Mouse (Mus musculus) gastrocnemius, postnatal 14 days (tissue): Measurements from ENCODE around the gene Rnf166. TPM values are rescaled to one million over a fixed set of nuclear protein-coding genes. Genes with fewer than 3 reads are reported as not detected.

Source experiments
- DNase-seq: peaks from one replicate; pipeline ENCODE4 v3.0.0; 2021; ENCODE audit warnings: mixed read lengths
- intact Hi-C: fragments of 180-260 bp; cut with DNase I; formaldehyde crosslinking; loops from one replicate; pipeline ENCODE4 v1.15.1; 2025; ENCODE audit warnings: low total_unique reads
- total RNA-seq, 2 experiments: library from RNA; stranded (reverse); gene quantifications; 2 replicates each; pipeline ENCODE4 v1.2.3; 2021

Rnf166 gene
- total RNA-seq, 2 experiments from 2014 or later = 23.9 to 28.7 TPM

DNA sequence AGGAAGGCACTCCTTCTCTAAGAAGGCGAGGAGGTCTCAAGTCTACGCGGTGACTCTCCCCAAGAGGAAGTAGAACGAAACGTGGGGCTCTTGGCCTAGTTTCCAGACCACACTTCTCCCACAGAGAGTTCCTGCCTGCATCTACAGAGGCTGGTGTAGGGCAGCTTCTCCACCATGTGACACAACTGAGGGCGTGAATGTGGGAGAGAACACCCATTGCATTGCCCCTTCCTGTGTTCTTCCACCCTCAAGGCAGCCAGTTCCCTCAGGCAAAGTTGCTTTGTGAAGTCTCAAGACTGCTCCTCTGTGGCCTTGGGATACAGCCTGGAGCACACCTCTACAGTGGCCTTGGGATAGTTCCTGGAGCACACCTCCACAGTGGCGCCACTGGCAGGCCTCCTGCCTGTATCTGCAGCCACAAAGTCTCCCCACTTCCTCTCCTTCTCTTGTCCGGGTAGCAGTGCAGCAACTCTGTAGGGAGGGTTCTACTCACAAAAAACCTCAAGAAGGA is 1.9 kb downstream of the Rnf166 start:
- intact Hi-C loops = no loop called here
- no peak for DNase-seq

DNA sequence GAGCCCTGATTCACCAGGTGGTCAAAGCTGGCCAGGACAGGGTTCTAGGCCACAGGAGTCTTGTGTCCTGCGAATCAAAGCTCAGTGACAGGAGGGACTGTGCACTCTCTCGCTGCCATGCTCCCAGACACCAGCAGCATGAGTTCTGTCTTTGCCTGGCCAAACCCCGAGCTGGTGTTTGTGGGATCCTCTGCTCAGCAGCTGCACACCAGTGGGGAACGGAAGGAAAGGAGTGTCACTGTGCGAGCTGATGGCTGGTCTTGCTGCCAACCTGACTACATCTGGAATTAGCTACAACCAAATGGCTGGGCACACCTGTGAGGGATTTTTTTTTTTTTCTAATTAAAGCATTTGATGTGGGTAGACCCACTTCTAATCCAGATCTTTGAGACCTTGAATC is 5.2 kb downstream of the Rnf166 start:
- no peak for DNase-seq
- intact Hi-C loops = no loop called here

DNA sequence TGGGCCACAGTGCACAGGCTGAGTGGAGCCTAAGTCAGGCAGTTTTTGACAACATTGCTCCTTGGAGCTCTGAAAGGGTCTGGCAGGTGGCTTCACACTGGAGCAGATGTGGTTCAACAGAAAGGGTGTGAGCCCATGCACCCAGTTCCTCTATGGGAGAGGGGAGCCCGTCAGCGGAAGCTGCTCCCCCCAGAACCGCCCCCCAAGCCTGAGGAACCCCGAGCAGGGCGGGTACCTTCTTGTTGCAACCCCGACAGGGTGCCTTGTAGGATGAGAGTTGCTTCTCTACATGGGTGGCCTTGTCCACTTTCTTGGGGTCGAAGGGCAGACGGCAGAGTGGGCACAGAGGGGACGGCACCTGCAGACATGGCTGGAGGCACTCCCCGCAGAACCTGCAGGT is 5.9 kb downstream of the Rnf166 start:
- intact Hi-C loops = no loop called here
- no peak for DNase-seq

DNA sequence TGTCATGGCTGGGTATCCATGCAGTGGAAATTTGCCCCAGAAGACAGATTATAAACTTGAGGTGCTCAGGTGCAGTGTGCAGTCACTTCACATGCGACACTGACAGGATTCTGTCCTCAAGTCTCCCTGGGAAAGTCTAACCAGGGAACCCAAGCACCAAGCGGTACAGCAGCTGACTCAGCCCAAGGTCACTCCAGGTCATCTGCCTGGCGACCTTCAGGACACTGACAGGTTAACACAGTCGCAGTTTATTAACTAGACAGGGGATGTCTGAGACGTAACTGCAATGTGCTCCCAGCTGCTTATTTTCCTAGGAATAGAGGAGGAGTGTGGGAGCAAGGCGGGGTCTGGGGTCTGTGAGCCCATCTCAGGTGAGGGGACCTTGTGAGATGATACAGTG is 6.5 kb downstream of the Rnf166 start:
- intact Hi-C loops = no loop called here
- DNase-seq = no peak

DNA sequence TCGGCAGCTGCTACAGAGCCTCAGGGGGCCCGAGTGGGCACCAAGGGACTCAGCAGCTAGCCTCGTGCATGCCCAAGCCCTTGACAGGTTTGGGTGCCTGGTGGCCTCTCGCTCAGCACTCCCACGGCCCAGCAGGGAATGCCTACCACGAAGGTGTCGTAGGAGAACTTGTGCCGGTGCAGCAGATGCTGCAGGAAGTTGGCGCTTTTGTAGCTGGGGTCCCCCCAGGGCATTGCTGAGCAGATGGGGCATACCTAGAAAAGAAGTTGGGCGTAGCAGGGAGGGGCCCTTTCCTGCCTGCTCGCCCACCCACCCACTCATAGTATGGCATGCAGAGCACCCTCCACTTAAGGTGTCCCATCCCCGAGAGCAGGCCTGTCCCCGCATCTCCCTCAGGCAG is 8.0 kb downstream of the Rnf166 start:
- intact Hi-C loops = no loop called here
- DNase-seq = no peak

DNA sequence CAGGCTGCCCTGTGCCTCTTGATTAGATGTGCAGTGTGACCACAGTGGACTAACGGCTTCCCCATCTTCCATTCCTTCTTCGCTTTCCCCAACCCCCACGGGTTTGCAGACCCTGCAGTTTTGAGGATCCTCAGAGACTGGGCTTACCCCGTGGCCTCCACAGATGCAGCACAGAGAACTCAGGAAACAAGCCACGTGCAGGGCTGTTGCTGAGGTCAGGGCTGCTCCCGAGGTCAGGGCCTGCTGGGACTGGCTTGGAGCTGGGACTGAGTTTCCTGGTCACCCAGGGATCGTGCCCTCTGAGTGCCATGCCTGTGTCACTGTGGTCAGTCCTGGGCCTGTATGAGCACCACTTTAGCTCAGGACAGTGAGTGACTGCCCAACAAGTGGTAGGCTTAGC is 10.9 kb downstream of the Rnf166 start:
- no peak for DNase-seq
- intact Hi-C loops = no loop called here

DNA sequence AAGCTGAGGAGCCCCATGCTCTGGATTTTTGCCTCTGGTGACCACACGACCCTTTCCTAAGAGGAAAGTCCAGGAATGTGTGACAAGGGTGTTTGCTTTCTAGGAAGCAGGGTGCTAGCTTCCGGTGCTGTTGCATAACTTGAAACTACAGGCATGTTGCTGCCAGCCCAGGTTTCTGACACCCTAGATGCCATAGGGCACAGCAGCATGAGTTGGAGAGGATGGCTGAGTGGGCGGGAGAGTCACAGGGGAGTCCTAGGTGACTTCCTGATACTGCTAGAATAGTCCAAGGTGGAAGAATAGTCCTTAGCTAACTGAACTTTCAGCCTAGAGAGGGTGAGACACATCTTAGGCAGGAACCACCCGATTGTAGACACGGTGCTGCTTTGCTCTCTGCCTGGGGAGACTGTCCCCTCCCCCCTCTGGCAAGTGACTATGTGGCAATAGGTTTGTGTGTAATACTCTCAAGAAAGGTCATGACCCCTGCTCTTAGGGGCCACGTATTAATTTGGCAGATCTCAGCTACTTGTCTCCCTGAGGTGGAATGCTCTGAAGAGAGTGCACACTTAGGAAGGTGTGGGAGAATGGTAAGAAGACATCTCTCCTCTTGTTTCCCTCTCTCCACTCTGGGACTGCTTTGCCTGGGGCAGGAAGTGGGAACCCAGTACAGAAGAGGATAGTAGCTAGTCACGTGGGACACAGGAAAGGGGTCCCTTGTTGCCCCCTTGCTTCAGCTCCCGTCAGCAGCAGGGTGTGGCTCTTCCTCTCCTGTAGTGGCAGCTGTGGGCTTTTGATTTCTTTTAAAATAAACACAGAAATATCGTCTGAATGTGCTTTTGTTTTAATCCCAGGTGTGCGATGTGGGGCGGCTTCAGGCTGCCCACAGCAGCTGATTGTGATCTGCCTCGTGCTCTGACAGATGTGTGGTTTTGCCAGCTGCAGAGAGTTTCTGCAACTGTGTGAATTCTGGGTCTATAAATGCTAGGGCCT is 11.9 kb downstream of the Rnf166 start:
- no peak for DNase-seq
- intact Hi-C loops = no loop called here

DNA sequence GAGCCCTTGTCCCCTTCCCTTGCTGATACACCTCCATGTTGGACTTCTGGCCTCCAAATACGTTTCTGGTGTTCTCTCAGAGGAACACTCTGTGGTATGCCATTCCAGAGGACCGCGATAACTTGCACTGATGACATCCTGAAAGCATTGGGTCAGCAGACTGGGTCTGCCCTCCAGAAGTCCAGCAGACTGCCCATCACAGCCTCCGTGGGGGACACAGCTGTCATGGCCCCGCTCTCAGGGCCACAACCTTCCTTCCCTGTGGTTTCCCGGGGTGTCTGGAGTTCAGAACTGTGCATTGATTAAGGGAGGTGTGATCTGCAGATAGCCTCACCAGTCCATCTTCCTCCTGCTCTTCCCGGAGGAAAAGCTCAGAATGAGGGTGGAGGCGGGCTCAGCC is 13.4 kb downstream of the Rnf166 start:
- DNase-seq = no peak
- intact Hi-C loops = no loop called here

DNA sequence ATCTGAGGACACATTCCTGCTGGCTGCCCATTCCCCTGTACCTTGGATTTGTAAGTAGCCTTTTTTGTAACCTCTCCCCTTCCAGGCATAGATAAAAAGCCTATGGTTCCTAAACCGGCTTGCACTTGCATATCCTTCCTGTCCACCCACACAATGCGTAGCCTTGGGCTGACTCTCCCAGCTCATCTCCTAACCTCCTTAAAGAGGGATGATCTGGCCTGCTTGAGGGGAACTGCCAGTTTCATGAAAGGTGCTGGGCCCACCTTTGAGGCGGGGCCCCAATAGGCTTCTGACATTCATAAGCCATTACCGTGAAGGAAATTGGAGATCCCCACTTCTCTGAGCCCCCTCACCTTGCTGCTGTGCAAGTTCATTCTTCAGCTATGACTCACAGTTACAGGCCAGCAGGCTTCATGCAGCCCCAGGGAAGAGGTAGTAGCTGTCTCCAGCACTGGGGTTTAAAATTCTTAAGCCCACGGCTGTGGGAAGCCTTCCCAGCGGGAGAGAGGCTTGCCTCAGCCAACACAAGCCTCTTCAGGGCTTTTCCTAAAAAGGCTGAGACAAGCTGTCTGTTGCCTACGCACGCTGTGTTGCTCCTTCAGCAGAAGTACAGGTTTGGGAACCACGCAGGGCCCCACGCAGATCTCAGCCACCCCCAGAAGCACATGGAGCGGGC is 14.3 kb downstream of the Rnf166 start:
- intact Hi-C loops = no loop called here
- no peak for DNase-seq

DNA sequence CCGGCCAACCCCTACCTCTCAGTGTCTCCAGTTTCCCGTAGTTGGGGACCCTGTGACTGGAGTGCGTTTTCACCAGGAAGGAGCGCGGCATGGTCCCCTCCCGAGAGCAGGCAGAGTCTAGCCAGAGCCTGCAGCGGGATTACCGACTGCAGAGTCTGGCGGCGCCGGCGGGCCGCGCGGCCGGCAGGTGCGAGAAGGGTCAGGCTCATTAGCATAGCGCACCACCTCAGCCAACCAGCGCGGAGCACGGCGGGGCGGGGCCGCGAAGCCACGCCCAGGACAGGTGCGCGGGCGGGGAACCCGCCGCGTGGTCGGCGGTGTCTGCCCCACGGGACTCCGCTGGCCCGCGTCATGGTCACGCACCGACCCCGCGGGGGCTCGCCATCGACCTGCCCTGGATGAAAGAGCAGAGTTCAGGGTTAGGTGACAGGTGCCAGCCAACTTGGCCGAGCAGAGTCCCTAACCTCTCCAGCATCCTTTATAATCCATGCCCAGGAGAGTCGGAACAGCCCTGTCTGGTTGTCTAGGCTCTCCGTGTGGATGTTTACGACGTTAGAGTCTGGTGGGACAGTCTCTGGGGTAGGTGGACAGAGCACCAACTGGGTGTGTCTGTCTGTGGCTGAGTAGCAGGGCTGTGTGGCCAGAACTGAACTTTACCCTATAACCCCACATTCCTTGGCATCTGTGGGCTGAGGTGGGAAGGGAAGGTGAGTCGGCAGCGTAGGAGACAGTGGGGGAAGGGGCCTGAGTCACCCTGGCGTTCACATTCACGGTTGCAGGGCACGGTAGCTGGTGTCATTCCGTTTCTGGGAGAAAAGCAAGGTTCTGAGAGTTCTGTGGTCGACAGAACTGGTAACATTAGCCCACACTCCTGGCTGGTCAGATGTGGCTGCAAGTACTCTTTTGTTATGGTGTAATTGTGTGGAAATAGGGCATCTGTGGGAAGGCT is 15.1 kb downstream of the Rnf166 start, which contains the start of gene Snai3:
Gene Snai3 (minus strand): TSS at position 210 of the 949 bp plus-strand sequence.
- DNase-seq = peak; percentile 67
- intact Hi-C loops = no loop called here

DNA sequence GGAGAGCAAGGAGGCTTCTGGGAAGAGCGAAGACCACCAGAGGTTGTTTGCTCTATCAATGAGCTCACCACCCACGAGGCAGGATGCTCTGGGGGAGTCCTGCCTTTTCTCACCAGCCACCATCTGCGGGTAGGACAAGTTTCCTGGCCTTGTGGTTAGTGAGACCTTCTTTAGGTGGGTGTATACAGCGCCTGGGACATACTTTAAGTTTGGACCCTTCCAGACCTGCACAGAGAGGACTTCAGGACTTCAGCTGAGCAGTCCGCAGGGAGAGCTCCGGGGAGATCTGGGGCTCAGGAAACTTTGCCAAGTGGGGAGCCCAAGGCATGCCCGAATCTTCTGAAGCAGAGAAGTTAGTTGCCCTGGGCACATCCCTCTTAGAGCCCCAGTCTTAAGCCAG is 15.9 kb downstream of the Rnf166 start:
- intact Hi-C loops = no loop called here
- no peak for DNase-seq

DNA sequence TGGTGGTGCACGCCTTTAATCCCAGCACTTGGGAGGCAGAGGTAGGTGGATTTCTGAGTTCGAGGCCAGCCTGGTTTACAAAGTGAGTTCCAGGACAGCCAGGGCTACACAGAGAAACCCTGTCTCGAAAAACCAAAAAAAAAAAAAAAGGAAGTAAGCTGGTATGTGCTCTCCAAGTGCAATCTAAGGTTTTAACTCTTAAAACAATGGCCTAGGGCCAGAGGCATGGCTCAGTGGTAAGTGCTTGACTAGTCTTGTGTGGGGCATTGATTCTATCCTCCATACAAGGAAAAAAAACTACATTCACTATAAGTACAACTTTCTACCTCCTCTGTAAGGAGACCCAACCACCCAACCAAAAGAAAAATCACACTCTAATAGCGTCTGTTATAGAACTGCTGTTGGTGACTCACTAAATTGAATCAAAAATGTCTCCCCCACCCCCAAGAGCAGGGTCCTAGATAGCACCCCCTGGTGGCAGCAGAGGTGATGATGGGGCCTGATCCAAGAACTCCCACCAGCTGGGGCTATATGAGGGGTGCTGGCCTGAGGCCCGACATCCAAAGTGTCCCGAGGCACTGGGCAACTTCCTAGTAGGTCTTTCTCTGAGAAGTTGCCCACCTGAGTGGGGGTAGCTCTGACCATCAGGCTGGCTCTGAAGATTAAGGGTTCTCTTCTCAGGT is 16.5 kb downstream of the Rnf166 start:
- no peak for DNase-seq
- intact Hi-C loops = no loop called here

DNA sequence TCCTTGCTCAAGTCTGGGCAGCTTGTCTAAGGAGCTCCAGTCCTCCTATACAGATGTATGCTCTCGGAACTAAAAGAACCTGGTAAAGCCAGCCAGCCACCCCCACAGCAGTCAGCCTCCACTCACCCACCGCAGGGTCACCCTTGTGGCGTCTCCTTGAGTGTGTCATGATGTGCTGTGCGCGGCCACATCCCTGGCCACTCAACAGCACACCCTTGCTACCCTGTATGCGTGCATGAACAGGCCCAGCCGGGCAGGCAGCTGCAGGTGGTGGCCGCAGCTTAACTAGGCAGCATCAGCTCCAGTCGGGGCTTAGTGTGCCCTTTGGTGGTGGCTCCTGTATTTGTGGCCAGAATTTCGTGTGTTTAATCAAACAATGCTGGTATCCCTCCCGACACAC is 18.7 kb downstream of the Rnf166 start:
- no peak for DNase-seq
- intact Hi-C loops = no loop called here

DNA sequence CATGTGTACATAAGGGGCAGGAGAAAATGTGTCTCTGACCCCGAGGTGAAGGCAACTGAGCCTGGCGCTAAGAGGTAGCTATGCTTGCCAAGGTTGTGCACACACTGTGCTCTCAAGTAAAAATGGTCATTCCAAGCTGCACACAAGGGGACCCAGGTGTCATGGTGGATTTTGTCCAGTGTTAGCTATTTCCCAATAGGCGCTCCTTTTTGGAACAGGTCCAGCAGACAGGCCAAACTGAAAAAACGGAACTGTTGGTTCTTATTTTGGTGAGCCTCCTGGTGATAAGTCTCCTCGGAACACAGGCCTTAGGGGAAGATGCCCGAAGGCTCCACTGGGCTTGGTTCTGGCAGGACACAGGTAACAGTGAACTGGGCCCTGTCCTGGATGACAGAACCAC is 21.5 kb downstream of the Rnf166 start:
- DNase-seq = no peak
- intact Hi-C loops = no loop called here

DNA sequence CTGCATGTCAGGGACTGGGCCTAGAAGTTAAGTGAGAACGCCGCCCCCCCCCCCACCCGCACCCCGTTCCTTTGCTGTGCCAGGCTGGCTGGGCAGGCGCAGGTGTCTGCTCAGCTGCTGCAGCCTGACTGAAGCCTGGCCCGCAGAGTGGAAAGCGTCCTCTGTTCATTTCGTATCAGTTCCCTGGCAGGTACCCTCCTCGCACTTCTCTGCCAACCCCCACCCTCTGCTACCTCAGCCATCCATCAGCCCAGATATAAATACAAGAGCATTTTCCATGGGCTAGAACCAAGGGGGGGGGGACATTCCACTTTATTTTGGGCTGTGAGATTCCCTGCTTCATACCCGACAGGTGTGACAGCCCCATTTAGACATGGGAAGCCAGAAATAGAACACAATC is 23.7 kb downstream of the Rnf166 start:
- intact Hi-C loops = no loop called here
- DNase-seq = peak; percentile 18

DNA sequence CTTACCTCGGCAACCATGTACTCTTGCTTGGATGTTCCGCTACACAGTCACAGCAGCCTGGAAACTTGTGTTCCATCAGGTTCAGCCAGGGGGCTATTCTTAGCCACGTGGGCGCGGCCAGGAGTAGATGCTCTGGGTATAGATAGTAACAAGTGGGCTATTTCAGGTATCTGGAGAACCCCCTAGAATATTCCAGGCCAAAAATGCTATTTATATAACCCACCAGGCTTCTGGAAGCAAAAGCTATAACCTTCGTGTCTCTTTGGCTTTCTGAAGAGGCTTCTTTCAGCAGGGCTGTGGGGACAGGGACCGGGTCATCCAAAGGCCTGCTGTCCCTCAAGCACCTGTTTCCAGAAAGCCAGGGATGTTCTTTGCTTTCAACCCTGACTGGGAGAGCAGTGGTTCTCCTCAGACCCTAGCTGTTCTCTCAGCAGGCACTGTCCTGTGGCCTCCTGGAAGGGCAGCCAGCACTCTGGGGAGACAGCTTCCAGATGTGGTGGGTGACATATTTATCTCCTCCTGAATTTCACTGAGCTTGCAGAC is 24.6 kb downstream of the Rnf166 start:
- intact Hi-C loops = no loop called here
- peak; percentile 23 for DNase-seq

DNA sequence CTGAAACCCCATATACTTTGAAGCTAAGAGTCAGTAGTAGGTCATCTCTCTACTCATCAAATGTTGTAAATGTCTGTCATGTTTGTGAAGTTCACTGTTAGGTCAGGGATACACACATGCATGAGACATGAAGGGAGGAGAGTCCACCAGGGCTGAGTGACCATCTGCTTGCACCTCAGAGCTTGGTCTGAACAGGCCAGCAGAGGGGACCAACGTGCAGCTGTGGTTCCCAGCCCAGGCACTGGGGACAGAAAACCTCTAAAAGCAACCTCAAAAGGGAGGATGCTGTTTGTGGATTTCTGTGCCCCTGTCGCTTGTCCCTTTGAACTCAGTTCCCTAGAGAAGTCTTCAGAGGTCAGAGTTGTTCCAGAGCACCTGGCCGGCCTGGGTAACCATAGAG is 30.7 kb downstream of the Rnf166 start:
- intact Hi-C loops = no loop called here
- DNase-seq = no peak

DNA sequence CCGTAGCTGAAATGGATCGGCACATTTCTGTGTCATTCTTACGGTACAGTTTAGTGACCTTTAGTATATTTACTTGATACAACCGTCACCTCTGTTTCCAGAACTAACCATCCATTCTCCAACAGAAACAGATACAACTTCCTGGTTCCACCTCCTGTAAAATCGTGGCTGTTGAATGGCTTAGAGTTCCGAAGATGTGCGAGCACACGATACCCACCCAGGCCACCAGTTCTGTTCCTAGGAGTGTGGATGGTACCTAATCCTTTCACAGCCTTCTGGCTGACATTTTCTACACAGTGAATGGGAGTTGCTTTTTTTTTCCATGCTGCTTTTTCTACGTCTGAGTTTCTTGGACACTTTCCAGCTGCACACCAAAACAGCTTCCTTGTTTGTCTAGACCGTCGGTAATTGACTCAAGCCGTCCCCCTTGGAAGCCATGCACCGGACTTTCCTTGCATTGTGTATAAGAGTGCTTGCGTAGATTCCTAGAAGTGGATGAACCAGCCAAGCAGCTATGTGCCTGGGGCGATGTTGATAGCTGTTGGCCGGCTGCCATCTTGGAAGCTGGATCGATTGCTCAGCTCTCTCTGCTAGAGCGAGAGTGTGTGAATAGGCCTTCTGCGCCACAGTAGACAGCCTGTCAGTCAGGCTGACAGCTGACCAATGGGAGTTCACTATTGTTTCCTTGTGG is 31.7 kb downstream of the Rnf166 start:
- DNase-seq = peak; percentile 85
- intact Hi-C loops = no loop called here
